ENCODE assay signal across 22 mouse cellular contexts in the genomic region with DNA sequence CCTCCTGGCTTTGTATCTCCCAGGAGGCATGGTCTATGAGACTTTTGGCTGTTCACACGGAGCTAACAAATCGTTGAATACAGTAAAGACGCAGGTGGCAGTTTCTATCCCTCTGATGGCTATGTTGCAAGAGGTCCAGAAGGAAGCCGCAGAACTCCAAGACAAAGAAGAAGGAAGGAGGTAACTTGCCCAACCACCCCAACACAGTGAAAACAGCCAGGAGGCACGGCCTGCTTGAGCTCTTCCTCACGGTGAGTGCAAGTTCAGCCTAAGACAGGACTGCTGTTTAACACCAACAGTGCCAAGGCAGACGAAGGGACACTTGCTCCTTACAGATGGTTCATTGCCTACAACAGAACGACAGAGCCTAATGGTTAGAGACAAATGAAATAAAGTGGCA.
DNase-seq lines count a peak whose midpoint lies in the region; ATAC-seq lines count a peak whose summit lies in the region.
"Had no signal": no experiment of that assay in that cellular context is flagged by ENCODE, and none has a peak within 500 bp of the region (broad histone marks: within the 10 kb centered on the region; RNA-seq: fewer than 3 reads in every experiment).

No protein-coding gene starts in this region.

- peaks cover 21% of the 10 kb centered on the region for H3K9me3 ChIP-seq in megakaryocyte, embryonic 14.5 days
- H3K9me3 ChIP-seq in forebrain, embryonic 11.5 days (ENCODE audit: control insufficient read depth, low read length), result no peaks in the 10 kb centered on the region

- H3K27me3 ChIP-seq in megakaryocyte, embryonic 14.5 days (replicated peaks), result no peaks in the 10 kb centered on the region
- no peaks in the 10 kb centered on the region for H3K27me3 ChIP-seq in forebrain, embryonic 11.5 days (ENCODE audit: control insufficient read depth, insufficient read depth, low read length)
- H3K27me3 ChIP-seq: CH12.LX, Patski had no signal

- H3K4me2 ChIP-seq in forebrain, embryonic 11.5 days (ENCODE audit: low read depth, low read length, severe bottlenecking), result no peak overlapping the region

- peak overlapping the region; percentile 8 for H3K4me3 ChIP-seq in megakaryocyte, embryonic 14.5 days (replicated peaks)
- H3K4me3 ChIP-seq in forebrain, embryonic 11.5 days (ENCODE audit: low read depth, low read length), result no peak overlapping the region

- no peak for ATAC-seq in megakaryocyte, adult 5-6 weeks (ENCODE audit: poor library complexity, severe bottlenecking)
- ATAC-seq in megakaryocyte progenitor cell, adult 5-6 weeks (replicated peaks; ENCODE audit: poor library complexity), result peak; percentile 26; the same call in 1 of the 2 replicates
- ATAC-seq in forebrain, embryonic 11.5 days (replicated peaks; ENCODE audit: low FRiP score), result no peak
- ATAC-seq: activated CD4-positive, CD25-positive, alpha-beta regulatory T cell, adult 4 months; CD4-positive, CD25-positive, alpha-beta regulatory T cell, adult 4 months; Patski had no signal

- H3K36me3 ChIP-seq in megakaryocyte, embryonic 14.5 days (replicated peaks; ENCODE audit: low read length), result no peaks in the 10 kb centered on the region
- no peaks in the 10 kb centered on the region for H3K36me3 ChIP-seq in forebrain, embryonic 11.5 days (ENCODE audit: control insufficient read depth, insufficient read depth, low read length)
- H3K36me3 ChIP-seq: G1E had no signal

- no peak overlapping the region for H3K9ac ChIP-seq in forebrain, embryonic 11.5 days (ENCODE audit: low read length)

- 72% methylated on average over 8 of the region's 8 CpGs for WGBS in forebrain, embryonic 11.5 days

- no peaks in the 10 kb centered on the region for H3K4me1 ChIP-seq in megakaryocyte, embryonic 14.5 days
- H3K4me1 ChIP-seq in forebrain, embryonic 11.5 days (replicated peaks; ENCODE audit: control insufficient read depth, insufficient read depth, low read length), result peaks cover 2% of the 10 kb centered on the region; the same call in 1 of the 2 replicates

- no peak overlapping the region for H3K27ac ChIP-seq in forebrain, embryonic 11.5 days (ENCODE audit: low read depth, low read length)

- DNase-seq in fat pad, adult 2 months (ENCODE audit: extremely low read depth, low read depth, low spot score), result peak; percentile 76
- DNase-seq in gonadal fat pad, adult 2 months (ENCODE audit: low read depth), result peak; percentile 83
- DNase-seq in lung, postnatal 10 days, result no peak
- no peak for DNase-seq in forebrain, embryonic 11.5 days (ENCODE audit: low spot score)
- DNase-seq in ovary, postnatal 14 days (ENCODE audit: low spot score), result no peak
- DNase-seq: adrenal gland, adult 2 months; adrenal gland, adult 8-10 months; adrenal gland, postnatal 10 days; adrenal gland, postnatal 14 days; adrenal gland, postnatal 25 days; adrenal gland, postnatal 36 days; B cell, adult 2 months; cerebellum, adult 11 months; cerebellum, adult 11-12 months had no signal

Comparison
In these comparisons a context has a peak if more than half of its experiments do, and no peak if none do; other contexts are left out.
1. DNase-seq: peak in fat pad, adult 2 months (single experiment) and gonadal fat pad, adult 2 months (single experiment); none in lung, postnatal 10 days (single experiment), forebrain, embryonic 11.5 days (single experiment) and ovary, postnatal 14 days (single experiment).